Mouse (Mus musculus) heart, postnatal 4 days (tissue): Measurements from ENCODE around the gene Tdrd3. TPM values are rescaled to one million over a fixed set of nuclear protein-coding genes. Genes with fewer than 3 reads are reported as not detected.

ENCODE experiments used
- DNase-seq: peaks from one replicate; pipeline ENCODE4 v3.0.0; 2021
- total RNA-seq, 2 experiments: library from RNA; stranded (reverse); gene quantifications; 2 replicates each; pipeline ENCODE4 v1.2.3; 2021

The Tdrd3 gene
- total RNA-seq = 10 to 100 TPM; 36.3 to 38.4 TPM

- DNase-seq = peak; percentile 94
Measured at GRCm38 (mm10) chr14:87415808-87416721, at the start of gene Tdrd3. Tdrd3 (plus strand) TSS chr14:87416639.

GRCm38 (mm10) chr14:87367169-87367568 is 49.3 kb upstream of the Tdrd3 start:
- no peak for DNase-seq

DNA sequence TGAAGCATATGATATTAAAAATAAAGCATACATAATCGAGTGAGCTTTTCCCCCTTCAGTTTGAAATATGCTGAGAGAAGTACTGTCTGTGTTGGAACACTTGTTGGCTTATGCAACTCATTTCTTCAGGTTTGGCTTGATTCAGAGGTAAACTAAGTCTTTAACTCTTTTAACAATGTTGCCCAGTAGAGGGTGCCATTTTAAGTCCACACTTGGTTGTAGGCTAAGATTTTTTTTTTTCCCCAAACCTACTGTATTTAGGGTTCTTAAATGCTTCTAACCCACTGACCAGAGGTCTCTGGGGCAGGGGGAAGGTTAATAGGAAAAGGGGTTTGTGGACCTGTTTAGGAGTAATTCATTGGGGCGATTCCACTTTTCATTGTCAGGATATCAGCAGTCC is 33.4 kb upstream of the Tdrd3 start:
- no peak for DNase-seq

GRCm38 (mm10) chr14:87384288-87385268 is 31.9 kb upstream of the Tdrd3 start:
- no peak for DNase-seq

DNA sequence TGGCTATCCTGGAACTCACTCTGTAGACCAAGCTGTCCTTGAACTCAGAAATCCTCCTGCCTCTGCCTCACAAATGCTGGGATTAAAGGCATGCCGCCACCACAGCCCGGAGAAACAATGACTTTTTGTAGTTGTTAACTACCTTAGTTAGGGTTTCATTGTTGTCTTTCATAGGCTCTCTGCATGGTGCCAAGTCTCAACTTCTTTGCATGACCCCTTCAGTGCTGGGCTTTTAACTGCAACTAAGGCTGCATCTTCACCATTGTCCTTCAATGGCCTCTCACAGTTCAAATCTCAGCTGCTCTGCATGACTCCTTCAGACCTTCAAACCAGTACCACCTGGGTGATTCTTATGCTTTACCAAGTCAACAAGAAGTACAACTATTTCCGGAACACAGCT is 23.3 kb upstream of the Tdrd3 start:
- no peak for DNase-seq

GRCm38 (mm10) chr14:87396643-87397042 is 19.8 kb upstream of the Tdrd3 start:
- DNase-seq = no peak

GRCm38 (mm10) chr14:87415486-87415807 is 992 bp upstream of the Tdrd3 start:
- no peak for DNase-seq

DNA sequence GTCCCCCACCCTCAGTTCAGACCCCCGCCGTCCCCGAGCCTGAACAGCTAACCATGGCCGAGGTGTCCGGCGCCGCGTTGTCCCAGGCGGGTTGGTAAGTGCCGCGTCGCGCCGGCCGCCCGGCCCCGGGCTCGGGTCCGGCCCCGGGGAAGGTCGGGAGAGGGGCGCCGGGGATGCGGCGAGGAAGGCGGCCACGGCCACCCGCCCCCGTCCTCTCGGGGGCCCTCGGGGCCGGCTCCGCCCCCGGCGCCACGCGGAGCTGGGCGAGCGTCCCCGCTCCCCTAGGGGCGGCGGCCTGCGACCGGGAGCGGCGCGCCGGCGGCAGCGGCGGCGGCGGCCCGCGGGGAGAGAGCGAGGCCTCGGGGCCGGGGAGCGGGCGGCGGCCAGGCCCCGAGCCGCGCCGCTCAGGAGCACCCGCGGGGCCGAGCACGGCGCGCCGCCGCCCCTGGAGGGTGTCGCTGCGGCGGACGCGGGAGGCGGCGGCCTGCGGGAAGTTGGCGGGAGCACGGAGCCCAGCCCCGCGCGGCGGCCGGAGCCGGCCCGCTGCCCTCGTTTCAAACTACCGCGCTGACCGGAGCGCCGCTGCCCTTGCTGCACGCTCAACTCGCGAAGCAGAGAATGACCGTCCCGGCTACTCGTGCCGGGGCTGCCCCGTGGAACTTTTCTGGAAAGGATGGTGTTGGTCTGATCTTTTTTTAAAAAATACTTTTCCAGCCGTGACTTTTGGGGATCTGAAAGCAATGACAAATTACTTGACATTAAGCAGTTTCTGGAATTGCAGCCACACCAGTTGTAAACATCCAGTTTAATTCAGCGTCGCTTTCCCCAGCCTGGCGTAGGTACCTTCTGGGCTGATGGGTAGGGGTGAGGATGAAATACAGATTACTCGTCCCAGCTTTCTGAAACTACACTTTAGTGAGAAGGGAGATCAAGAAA is 584 bp downstream of the Tdrd3 start:
- peak; percentile 57 for DNase-seq

DNA sequence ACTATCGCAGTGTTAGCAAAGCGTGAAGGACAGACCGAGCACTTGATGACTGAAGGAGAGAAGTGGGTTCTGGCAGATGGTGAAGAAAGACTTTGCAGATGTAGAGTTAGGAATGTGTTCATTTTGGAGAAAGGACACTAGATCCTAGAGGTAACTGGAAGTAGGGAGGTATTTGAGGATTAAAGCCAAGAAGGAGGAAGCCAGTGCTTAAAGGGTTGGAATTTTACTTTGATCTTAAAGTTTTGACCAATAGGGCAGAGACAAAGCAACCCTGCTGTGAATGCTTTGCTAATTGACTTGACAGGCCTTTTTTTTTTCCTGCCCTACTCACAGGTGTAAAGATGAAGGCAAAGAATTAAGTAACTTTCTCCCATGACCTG is 1.2 kb downstream of the Tdrd3 start:
- no peak for DNase-seq

DNA sequence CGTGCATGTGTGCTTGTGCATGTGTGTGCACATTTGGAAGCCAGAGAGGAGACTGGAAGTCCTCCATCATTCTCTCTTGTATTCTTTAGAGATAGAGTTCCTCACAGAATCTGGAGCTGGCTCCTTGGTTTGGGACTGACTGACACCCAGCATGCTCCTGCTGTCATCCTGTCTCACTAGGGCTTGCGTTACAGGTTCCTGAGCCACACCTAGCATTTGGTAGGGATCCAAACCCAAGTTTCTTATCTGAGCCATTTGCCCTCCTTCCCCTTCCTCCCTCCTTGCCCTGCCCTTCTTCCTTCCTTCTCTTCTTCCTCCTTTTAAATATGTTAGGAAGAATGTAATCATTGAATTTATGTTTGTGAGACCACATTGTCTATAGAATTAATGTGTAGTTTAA is 3.3 kb downstream of the Tdrd3 start:
- no peak for DNase-seq

DNA sequence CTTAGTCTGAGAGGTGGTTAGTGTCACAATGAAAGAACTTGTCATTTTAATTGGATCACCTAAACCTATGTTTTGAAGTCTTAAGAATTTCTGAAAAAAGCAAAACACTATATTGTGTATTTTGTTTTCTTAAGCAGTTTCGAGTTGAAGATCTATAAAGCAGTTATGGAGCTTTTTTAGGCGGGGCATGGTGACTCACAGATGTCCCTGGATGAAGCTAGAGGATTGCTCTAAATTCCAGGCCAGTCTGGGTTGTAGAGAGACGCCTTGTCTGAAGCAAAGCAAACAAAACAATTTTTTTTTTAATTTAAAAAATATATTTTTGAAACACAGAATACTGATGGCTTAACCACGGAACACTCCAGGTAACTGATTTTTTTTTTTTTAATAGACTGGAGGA is 4.1 kb downstream of the Tdrd3 start:
- DNase-seq = no peak

DNA sequence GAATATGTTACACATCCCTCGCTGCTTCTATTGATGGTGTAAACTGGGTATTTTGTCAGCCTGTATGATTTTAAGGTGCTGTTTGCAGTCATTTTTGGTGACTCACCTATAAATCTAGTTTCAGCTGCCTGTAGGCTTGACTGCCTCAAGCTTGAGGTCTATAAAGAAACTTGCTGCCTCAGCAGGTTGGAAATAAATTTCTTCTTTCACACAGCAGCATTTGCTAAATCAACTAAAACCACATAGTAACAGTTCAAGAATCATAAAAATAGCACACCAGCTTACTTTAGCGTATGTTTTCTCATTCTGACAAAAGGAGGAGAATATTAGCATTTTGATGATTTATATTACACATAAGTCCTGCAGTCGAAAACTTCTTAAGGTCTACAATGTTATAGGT is 6.0 kb downstream of the Tdrd3 start:
- no peak for DNase-seq

- DNase-seq = no peak
Measured at GRCm38 (mm10) chr14:87426297-87426922, 10.0 kb downstream of the Tdrd3 start.

DNA sequence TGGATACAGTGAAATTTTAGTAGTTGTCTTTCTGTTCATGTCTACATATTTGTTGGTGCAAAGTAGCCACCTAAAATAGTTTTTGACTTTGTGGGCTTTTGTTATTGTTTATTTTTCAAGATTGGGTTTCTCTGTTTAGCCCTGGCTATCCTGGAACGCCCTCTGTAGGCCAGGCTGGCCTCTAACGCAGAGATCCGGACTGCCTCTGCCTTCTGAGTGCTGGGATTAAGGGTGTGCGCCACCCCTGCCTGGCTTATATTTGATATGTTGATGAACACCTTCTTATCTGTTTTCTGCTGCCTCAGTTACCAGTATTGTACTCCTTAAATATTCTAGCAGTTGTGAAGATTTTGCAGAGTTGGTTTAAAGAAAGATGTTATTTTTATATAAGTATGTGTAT is 10.6 kb downstream of the Tdrd3 start:
- DNase-seq = no peak

GRCm38 (mm10) chr14:87427659-87428289 is 11.3 kb downstream of the Tdrd3 start:
- no peak for DNase-seq

DNA sequence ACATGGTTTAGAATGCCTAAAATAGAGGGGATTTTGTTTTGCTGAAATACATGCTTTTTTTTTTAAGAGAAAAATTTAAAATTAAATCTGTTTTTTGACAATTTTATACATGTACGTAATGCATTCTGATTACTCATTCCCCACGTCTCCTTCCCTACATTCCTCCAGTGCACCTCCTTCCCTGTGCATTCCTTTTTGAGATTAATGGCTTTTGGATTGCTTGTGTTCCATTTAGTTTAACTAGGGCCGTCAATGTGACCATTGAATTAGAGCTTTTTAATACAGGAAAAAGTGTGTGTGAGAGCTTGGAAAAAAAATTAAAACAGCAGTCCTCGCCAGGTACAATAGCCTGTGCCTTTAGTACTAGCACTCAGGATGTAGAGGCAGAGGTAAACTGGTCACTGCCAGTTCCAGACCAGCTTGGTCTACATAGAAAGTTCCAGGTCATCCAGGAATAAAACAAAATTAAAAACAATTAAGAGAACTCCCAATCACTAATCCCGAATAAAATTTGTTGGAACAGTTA is 17.0 kb downstream of the Tdrd3 start:
- DNase-seq = no peak

- no peak for DNase-seq
Measured at GRCm38 (mm10) chr14:87435382-87435781, 18.9 kb downstream of the Tdrd3 start.

DNA sequence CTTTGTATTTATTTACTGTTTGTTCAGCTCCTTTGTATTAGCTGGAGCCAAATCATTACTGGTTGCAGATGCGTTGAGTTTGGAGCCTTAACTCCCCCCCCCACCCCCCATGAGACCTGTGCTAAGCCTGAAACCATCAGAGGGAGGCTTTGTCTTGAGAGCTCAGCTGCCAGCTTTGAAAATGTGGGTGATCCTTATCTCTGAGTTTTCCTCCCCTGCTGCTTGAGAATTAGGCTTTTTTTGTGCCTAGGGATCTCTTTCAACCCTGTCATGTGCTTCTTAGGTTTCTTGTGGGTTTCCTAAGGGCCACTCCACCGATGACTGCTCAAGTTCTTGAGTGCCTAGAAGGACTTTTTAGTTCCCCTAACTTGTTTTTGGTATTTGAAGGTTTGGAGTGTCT is 23.3 kb downstream of the Tdrd3 start:
- DNase-seq = no peak

GRCm38 (mm10) chr14:87446331-87446913 is 30.0 kb downstream of the Tdrd3 start:
- DNase-seq = no peak

DNA sequence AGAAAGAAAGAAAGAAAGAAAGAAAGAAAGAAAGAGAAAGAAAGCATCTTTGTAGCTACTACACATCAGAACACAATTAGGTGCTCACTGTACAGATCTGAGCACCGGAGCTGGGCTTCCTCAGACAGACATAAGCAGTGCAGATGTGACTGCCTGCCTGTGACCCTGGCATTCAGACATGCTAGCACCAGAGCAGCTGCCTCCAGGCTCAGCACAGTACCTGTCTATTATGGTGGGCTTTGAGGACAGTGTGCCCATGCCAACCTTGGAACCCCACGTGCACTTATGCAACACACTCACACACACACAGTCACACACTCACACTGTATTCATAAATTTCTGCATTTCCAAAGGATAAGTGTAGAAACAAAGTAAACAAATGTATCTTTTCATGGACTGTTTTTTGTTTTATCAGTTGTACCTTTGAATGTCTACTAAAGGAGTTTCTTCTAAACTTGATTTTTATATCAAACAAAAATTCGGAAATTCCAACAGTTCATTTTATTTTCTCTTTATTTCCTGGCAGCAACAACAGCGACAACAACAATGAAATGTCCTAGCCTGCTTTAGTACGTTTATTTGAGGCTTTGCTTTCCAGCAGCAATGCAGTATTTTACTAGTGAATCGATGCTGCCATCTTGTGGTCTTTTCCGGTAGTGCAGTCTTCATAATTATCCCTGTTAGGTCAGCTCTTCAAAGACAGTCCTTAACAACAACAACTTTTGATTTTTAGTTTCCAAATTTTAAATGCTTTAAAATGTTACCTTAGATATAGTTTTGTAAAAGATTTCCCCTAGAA is 35.4 kb downstream of the Tdrd3 start:
- DNase-seq = peak; percentile 81
